Mouse (Mus musculus): ENCODE measurements at regions not wholly inside any gene's neighbourhood (a gene's known extent, or its start where the extent isn't known, plus 50 kb on each side); places are given as distances from the start of the nearest gene placed in this dataset.

DNA sequence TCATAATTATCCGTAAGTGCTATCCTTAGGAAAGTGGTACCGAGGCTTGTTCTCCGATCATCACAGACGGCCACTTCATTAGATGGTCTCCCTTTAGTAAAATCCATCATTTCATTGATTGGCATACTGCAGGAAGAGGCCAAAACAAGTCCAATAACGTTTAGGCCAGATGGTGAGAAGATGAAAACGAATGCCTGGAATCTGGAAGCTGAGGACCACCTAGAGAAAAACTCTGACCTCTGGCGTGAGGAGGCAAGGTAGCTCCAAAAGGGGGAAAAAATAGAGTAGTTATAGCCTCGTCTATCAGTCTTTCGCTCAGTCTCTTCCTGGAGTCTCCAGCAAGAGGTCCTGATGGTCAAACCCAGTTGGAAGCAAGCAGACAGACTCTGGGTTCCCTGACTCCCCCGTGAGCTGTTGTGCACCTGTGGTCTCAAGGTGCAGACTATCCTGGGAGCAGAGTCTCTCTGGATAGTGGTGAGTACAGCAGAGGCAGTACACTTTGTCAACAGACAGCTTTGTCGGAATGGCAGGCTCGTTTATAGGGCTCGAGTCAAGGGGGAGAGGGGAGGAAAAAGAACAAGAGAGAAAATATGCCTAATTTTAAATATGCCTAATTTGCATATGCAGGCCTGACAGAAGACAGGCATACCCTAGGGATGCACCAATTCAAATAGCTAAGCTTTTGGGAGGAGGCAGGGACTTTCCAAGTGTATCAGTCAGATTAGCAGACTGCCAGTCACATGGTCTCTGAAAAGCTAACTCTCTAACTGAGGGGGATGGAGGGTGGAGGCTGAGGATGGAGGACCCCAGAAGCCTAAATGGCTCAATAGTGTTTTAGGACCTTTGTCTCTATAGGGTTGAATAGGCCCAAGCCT, 73.0 kb upstream of the Atp2b1 start:
- TF ChIP-seq CTCF (IDR thresholded peaks at IDR 0.05; ENCODE audit: borderline replicate concordance, insufficient read depth, low read depth, low read length) (no peak), POLR2A (IDR thresholded peaks at IDR 0.05; ENCODE audit: borderline replicate concordance, insufficient read depth, low read length) (no peak)
- no peak overlapping the region for H3K4me3 ChIP-seq (replicated peaks; ENCODE audit: insufficient read depth, low read depth, low read length)
- H3K27me3 ChIP-seq (ENCODE audit: control insufficient read depth, insufficient read depth, low read length): no peaks in the 10 kb centered on the region
- H3K27ac ChIP-seq (ENCODE audit: insufficient read depth, low read length): no peak overlapping the region
- 89% methylated on average over 13 of the region's 13 CpGs for WGBS
- no peaks in the 10 kb centered on the region for H3K4me1 ChIP-seq (ENCODE audit: control insufficient read depth, insufficient read depth, low read length)
- no peak for DNase-seq

DNA sequence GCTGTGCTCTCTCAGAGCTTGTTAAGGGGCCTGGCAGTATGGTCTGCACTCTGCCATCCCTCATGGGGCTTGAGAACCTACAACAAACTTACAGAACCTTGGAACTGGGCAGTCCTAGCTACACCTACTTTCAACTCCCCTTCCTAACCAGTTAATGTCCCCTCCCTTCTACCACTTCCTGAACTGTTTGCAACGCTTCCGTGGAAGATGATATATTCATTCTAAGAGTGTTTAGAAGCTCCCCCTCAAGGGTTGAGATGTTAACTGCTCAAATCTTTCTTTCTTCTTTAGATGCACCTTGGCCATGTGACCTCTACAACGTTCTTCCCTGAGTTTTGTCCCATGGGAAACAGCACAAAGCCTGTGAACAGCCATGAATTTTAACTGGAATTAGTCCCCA, 72.3 kb upstream of the Atp2b1 start:
- H3K4me1 ChIP-seq (ENCODE audit: control insufficient read depth, insufficient read depth, low read length): no peaks in the 10 kb centered on the region
- H3K27ac ChIP-seq (ENCODE audit: insufficient read depth, low read length): no peak overlapping the region
- no peak for DNase-seq
- no peak overlapping the region for H3K4me3 ChIP-seq (replicated peaks; ENCODE audit: insufficient read depth, low read depth, low read length)
- no peaks in the 10 kb centered on the region for H3K27me3 ChIP-seq (ENCODE audit: control insufficient read depth, insufficient read depth, low read length)
- 81% methylated on average over 3 of the region's 3 CpGs for WGBS
- TF ChIP-seq CTCF (IDR thresholded peaks at IDR 0.05; ENCODE audit: borderline replicate concordance, insufficient read depth, low read depth, low read length): no peak

DNA sequence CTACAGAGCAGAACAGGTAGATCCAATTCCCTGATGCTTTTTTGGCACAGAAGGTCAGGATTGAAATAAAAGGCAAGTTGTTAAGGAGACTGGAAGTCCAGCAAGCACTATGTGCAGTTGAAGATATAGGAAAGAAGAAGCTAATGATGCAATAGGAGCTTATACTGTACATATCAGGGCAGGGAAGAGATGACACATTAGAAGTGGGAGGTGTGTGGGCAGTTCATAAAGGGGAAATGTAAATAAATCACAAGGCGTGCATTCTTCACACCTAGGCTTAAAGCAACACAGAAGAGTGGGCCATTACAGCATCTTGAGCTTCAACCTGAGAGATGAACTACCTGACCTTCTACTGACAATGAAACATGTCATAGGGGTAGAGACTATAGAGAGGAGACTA, 71.5 kb upstream of the Atp2b1 start:
- Histone ChIP-seq H3K4me3 (replicated peaks; ENCODE audit: insufficient read depth, low read depth, low read length) (no peak overlapping the region), H3K4me1 (ENCODE audit: control insufficient read depth, insufficient read depth, low read length) (no peaks in the 10 kb centered on the region), H3K27me3 (ENCODE audit: control insufficient read depth, insufficient read depth, low read length) (no peaks in the 10 kb centered on the region), H3K27ac (ENCODE audit: insufficient read depth, low read length) (no peak overlapping the region)
- TF ChIP-seq POLR2A (IDR thresholded peaks at IDR 0.05; ENCODE audit: borderline replicate concordance, insufficient read depth, low read length): no peak
- WGBS: 81% methylated on average over 1 of the region's 1 CpGs
- no peak for DNase-seq

DNA sequence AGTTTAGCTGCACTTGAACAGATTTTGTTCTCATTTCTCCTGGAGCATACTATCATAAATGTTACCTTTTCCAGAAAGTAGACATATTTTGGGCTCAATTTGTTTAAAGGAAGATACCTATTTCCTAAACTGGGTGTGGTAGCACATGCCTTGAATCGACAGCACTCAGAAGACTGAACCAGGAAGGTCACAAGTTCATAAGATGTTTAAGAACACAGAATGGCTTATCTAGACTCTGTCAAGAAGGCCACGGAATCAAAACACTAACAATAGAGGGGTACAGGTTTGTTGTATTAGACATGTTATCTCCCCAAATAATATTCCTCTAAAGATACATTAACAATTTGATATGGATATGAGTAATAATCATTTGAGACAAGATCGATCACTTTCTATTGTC, 64.4 kb upstream of the Atp2b1 start:
- no peak for DNase-seq
- Histone ChIP-seq H3K4me1 (ENCODE audit: control insufficient read depth, insufficient read depth, low read length) (no peaks in the 10 kb centered on the region), H3K27me3 (ENCODE audit: control insufficient read depth, insufficient read depth, low read length) (no peaks in the 10 kb centered on the region), H3K27ac (ENCODE audit: insufficient read depth, low read length) (no peak overlapping the region), H3K4me3 (replicated peaks; ENCODE audit: insufficient read depth, low read depth, low read length) (no peak overlapping the region)
- 90% methylated on average over 3 of the region's 3 CpGs for WGBS
- no peak for TF ChIP-seq POLR2A (IDR thresholded peaks at IDR 0.05; ENCODE audit: borderline replicate concordance, insufficient read depth, low read length)
- TF ChIP-seq CTCF (IDR thresholded peaks at IDR 0.05; ENCODE audit: borderline replicate concordance, insufficient read depth, low read depth, low read length): no peak

DNA sequence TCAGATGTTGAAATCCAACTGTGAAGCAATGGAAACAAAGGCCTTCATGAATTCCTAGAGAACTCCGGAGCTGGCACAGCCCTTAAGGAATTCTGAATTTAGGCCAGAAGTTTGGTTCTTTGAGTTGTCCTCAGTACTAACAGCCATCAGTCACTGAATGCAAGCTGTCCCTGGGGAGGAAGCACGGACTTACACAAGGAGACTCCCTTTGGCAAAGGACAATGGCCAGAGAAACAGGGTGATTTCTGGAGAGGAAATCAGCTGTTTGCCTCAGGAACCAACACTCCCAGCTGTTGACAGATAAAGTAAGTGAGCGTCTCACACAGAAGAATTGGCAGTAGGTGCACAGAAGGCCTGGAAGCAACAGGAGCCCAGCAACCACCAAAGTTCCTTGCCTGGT, 56.8 kb upstream of the Atp2b1 start:
- Histone ChIP-seq H3K27me3 (ENCODE audit: control insufficient read depth, insufficient read depth, low read length) (no peaks in the 10 kb centered on the region), H3K4me3 (replicated peaks; ENCODE audit: insufficient read depth, low read depth, low read length) (no peak overlapping the region), H3K27ac (ENCODE audit: insufficient read depth, low read length) (no peak overlapping the region), H3K4me1 (ENCODE audit: control insufficient read depth, insufficient read depth, low read length) (no peaks in the 10 kb centered on the region)
- no peak for TF ChIP-seq POLR2A (IDR thresholded peaks at IDR 0.05; ENCODE audit: borderline replicate concordance, insufficient read depth, low read length)
- TF ChIP-seq CTCF (IDR thresholded peaks at IDR 0.05; ENCODE audit: borderline replicate concordance, insufficient read depth, low read depth, low read length): no peak
- 42% methylated on average over 3 of the region's 3 CpGs for WGBS
- no peak for DNase-seq

DNA sequence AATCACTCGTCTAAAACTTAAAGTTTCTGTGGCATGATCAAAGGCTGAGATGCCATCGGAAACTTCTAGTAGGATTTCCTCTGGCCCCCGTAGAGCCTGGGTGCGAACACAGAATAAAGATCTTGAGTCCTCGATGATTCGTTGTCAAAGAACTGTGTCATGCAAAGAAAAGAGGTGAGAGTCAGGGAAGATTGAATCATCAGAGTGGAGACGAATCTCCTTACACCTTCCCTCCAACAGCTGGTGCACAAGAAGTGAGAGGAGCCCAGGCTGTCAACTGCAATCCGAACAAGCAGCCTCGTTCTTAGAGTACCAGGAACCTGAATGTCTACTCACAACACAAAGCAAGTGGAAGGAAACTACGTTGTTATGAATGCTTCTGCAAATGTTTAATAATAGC, 52.7 kb upstream of the Atp2b1 start:
- no peak overlapping the region for H3K4me3 ChIP-seq (replicated peaks; ENCODE audit: insufficient read depth, low read depth, low read length)
- WGBS: 89% methylated on average over 10 of the region's 10 CpGs
- no peak overlapping the region for H3K27ac ChIP-seq (ENCODE audit: insufficient read depth, low read length)
- TF ChIP-seq POLR2A (IDR thresholded peaks at IDR 0.05; ENCODE audit: borderline replicate concordance, insufficient read depth, low read length) (no peak), CTCF (IDR thresholded peaks at IDR 0.05; ENCODE audit: borderline replicate concordance, insufficient read depth, low read depth, low read length) (no peak)
- DNase-seq: no peak
- no peaks in the 10 kb centered on the region for H3K4me1 ChIP-seq (ENCODE audit: control insufficient read depth, insufficient read depth, low read length)
- no peaks in the 10 kb centered on the region for H3K27me3 ChIP-seq (ENCODE audit: control insufficient read depth, insufficient read depth, low read length)

DNA sequence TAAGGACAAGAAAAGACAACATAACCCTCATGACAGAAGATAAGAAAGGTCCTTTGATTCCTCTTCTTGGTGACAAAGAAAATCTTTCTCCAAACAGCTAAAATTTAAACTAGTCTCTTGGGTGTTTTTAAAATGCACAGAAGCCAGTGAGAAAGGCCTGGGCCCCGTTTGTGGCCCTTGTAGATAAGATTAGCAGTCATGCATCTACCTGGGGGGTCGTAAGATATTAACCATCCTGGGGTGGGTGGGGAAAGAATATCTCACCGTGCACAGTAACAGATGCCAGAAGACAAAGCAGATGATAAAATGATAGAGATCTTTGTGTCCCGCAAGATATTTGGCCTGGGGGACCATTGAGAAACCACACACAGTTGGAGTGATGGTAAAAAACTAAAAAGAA, 51.5 kb upstream of the Atp2b1 start:
- WGBS: 85% methylated on average over 4 of the region's 4 CpGs
- DNase-seq: no peak
- H3K4me3 ChIP-seq (replicated peaks; ENCODE audit: insufficient read depth, low read depth, low read length): no peak overlapping the region
- H3K4me1 ChIP-seq (ENCODE audit: control insufficient read depth, insufficient read depth, low read length): no peaks in the 10 kb centered on the region
- TF ChIP-seq CTCF (IDR thresholded peaks at IDR 0.05; ENCODE audit: borderline replicate concordance, insufficient read depth, low read depth, low read length): no peak
- TF ChIP-seq POLR2A (IDR thresholded peaks at IDR 0.05; ENCODE audit: borderline replicate concordance, insufficient read depth, low read length): no peak
- H3K27ac ChIP-seq (ENCODE audit: insufficient read depth, low read length): no peak overlapping the region
- no peaks in the 10 kb centered on the region for H3K27me3 ChIP-seq (ENCODE audit: control insufficient read depth, insufficient read depth, low read length)

DNA sequence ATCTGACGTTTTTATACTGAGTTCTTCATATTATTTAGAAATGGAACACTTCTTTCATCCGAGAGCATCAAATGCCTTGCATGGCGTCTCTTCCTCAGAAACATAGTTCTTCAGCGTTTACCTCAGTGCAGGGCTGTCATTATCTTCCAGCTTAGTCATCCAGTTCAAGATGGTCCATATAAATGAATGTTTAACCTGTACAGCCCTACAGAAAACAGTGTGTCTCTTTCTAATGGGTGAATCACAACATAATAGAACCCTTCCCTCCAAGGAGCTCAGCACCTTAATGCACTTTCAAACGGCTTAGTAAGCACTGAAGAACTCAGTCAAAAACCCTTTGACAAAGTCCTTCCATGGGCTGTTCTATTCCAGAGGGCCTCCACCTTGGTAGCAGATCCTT, 49.8 kb upstream of the Atp2b1 start:
- Histone ChIP-seq H3K27ac (ENCODE audit: insufficient read depth, low read length) (no peak overlapping the region), H3K4me3 (replicated peaks; ENCODE audit: insufficient read depth, low read depth, low read length) (no peak overlapping the region), H3K27me3 (ENCODE audit: control insufficient read depth, insufficient read depth, low read length) (no peaks in the 10 kb centered on the region), H3K4me1 (ENCODE audit: control insufficient read depth, insufficient read depth, low read length) (no peaks in the 10 kb centered on the region)
- no peak for DNase-seq
- TF ChIP-seq POLR2A (IDR thresholded peaks at IDR 0.05; ENCODE audit: borderline replicate concordance, insufficient read depth, low read length): no peak
- no peak for TF ChIP-seq CTCF (IDR thresholded peaks at IDR 0.05; ENCODE audit: borderline replicate concordance, insufficient read depth, low read depth, low read length)
- 87% methylated on average over 5 of the region's 5 CpGs for WGBS

All from cerebellum, adult 2 months (tissue).